Mouse (Mus musculus) intestine, embryonic 14.5 days (tissue): ENCODE data around the gene Mansc1. TPM values are rescaled to one million over a fixed set of nuclear protein-coding genes. Genes with fewer than 3 reads are reported as not detected.

ENCODE experiments used
- ATAC-seq: fragments of 200-750 bp; cut with Nextera tagmentation; replicated peaks from 2 replicates; pipeline ENCODE4 v1.8.0; 2017; ENCODE audit warnings: low read depth, moderate number of reproducible peaks, moderate TSS enrichment, moderate library complexity; ENCODE audit not compliant: low FRiP score, low TSS enrichment
- DNase-seq: peaks from one replicate; pipeline ENCODE4 v3.0.0-alpha.2; 2018; ENCODE audit warnings: low spot score
- H3K27ac ChIP-seq: fragments of 300-500 bp; sonication (generic); 2 replicates; pipeline ENCODE4 v1.5.1; 2014; ENCODE audit warnings: low read depth, mild to moderate bottlenecking, control low read depth
- H3K27me3 ChIP-seq: fragments of 300-500 bp; sonication (generic); replicated peaks from 2 replicates; pipeline ENCODE4 v1.6.1; 2014; ENCODE audit warnings: low read length, control low read depth; ENCODE audit not compliant: control insufficient read depth, insufficient read depth
- H3K36me3 ChIP-seq: fragments of 300-500 bp; sonication (generic); 2 replicates; pipeline ENCODE4 v1.6.1; 2014; ENCODE audit warnings: low read length, control low read depth; ENCODE audit not compliant: control insufficient read depth, insufficient read depth
- H3K4me1 ChIP-seq: fragments of 300-500 bp; sonication (generic); replicated peaks from 2 replicates; pipeline ENCODE4 v1.6.1; 2014; ENCODE audit warnings: low read length, control low read depth, mixed read lengths; ENCODE audit not compliant: control insufficient read depth, insufficient read depth
- H3K4me2 ChIP-seq: fragments of 300-500 bp; sonication (generic); 2 replicates; pipeline ENCODE4 v1.6.1; 2014; ENCODE audit warnings: low read length
- H3K4me3 ChIP-seq: fragments of 300-500 bp; sonication (generic); 2 replicates; pipeline ENCODE4 v1.5.1; 2014; ENCODE audit warnings: low read depth, low read length, control low read depth, mixed read lengths
- H3K9ac ChIP-seq: fragments of 300-500 bp; sonication (generic); 2 replicates; pipeline ENCODE4 v1.6.1; 2014; ENCODE audit warnings: mild to moderate bottlenecking, low read length
- H3K9me3 ChIP-seq: fragments of 300-500 bp; sonication (generic); 2 replicates; pipeline ENCODE4 v1.6.1; 2016; ENCODE audit warnings: low read length, control low read depth; ENCODE audit not compliant: control insufficient read depth
- WGBS: fragments of 180-500 bp; shearing (Covaris S2); extraction: QIAGEN DNeasy Blood & Tissue Kit; methylation state at CpG from one replicate; pipeline ENCODE4 v1.1.7; 2014; 5-methylcytosine and 5-hydroxymethylcytosine counted together
- polyA plus RNA-seq: library from polyadenylated mRNA; unstranded; fragments of >200 nt; fragmentation: Nextera tagmentation; extraction: Ambion mirVana; gene quantifications from 2 replicates; pipeline ENCODE4 v1.2.1, GENCODE M21; 2014

The Mansc1 gene
- polyA plus RNA-seq, 1 experiment from 2014 or later: 6.2 TPM

DNA sequence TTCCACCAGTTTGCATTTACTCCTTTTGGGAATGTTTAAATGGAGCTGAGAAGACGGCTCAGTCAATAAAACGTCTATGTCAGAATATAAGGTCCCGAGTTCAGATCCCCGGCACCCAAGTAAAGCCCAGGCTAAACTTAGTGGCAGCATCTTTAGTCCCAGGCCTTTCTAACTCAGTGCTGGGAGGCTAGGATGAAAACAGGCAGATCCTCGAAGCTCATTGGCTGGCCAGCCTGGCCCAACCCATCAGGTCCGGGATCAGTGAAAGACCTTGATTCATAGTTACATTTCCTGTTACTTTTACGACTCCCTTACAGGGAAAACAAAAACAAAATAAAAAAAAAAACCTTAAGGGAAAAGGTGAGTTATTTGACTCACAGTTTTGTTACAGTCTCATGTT lies 31.2 kb downstream of the Mansc1 start:
- ATAC-seq (no peak), DNase-seq (no peak)
- WGBS: 63% methylated on average over 7 of the region's 7 CpGs
- H3K27me3 ChIP-seq: no peaks in the 10 kb centered on the region
- no peak overlapping the region for H3K9ac ChIP-seq
- no peaks in the 10 kb centered on the region for H3K9me3 ChIP-seq
- no peak overlapping the region for H3K27ac ChIP-seq
- H3K4me1 ChIP-seq: 0 out of 2 replicates have a peak, but pooled peaks cover 5% of the 10 kb centered on the region
- no peak overlapping the region for H3K4me2 ChIP-seq
- no peak overlapping the region for H3K4me3 ChIP-seq
- no peaks in the 10 kb centered on the region for H3K36me3 ChIP-seq

GRCm38 (mm10) chr6:134599239-134599638 lies 33.0 kb downstream of the Mansc1 start:
- Histone ChIP-seq H3K4me2 (no peak overlapping the region), H3K9ac (no peak overlapping the region), H3K36me3 (no peaks in the 10 kb centered on the region), H3K4me1 (0 out of 2 replicates have a peak, but pooled peaks cover 5% of the 10 kb centered on the region), H3K27ac (no peak overlapping the region), H3K4me3 (no peak overlapping the region), H3K27me3 (no peaks in the 10 kb centered on the region), H3K9me3 (no peaks in the 10 kb centered on the region)
- ATAC-seq (no peak), DNase-seq (no peak)
- WGBS: 54% methylated on average over 1 of the region's 1 CpGs

- no peak overlapping the region for H3K4me2 ChIP-seq
- WGBS: 69% methylated on average over 6 of the region's 6 CpGs
- no peak for DNase-seq
- no peaks in the 10 kb centered on the region for H3K36me3 ChIP-seq
- no peaks in the 10 kb centered on the region for H3K27me3 ChIP-seq
- no peak overlapping the region for H3K4me3 ChIP-seq
- H3K4me1 ChIP-seq: 0 out of 2 replicates have a peak, but pooled peaks cover 5% of the 10 kb centered on the region
- no peak overlapping the region for H3K9ac ChIP-seq
- H3K9me3 ChIP-seq: no peaks in the 10 kb centered on the region
- H3K27ac ChIP-seq: no peak overlapping the region
- no peak for ATAC-seq
Observed at GRCm38 (mm10) chr6:134597651-134598229, 34.5 kb downstream of the Mansc1 start.

DNA sequence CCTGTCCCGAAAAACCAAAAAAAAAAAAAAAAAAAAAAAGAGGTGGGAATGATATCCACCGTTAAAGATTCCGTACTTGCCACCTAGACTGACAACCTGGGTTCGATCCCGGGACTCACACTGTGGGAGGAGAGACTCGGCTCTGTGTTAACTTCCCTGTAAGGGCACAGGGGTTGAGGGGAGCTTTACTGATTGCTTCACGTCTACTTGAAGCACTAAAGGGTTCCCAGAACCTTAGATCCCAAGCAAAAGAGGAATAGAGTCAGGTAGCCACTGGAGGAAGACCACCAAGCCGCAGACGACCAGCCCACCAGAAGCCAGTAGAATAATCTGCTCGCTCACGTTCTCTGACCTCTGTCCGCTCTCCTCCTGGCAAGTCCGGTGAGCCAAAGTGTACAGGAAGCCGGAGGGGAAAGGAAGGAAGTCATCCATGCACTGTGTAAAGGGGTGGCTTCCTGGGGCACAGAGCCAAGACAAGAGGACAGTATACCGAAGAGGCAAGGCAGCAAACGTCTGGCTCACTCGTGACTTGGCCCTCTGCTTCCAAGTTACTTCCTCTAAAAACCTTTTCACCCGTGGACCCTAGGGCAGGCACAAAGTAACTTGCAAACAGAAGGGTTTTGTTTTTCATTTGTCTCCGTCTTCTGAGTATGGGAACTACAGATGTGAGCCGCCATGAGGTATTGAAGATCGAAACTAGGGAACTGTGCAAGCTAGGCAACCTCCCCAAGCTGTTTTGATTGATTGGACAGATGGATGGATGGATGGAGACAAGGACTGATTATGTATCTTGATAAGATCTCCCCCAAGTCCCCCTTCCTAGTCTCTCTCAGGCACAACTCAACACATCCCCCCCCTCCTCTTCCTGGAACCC lies 37.5 kb downstream of the Mansc1 start:
- Histone ChIP-seq H3K27ac (no peak overlapping the region), H3K4me2 (no peak overlapping the region), H3K9ac (no peak overlapping the region), H3K36me3 (no peaks in the 10 kb centered on the region), H3K4me3 (no peak overlapping the region), H3K4me1 (no peaks in the 10 kb centered on the region), H3K27me3 (no peaks in the 10 kb centered on the region), H3K9me3 (no peaks in the 10 kb centered on the region)
- 74% methylated on average over 21 of the region's 21 CpGs for WGBS
- no peak for ATAC-seq
- no peak for DNase-seq

DNA sequence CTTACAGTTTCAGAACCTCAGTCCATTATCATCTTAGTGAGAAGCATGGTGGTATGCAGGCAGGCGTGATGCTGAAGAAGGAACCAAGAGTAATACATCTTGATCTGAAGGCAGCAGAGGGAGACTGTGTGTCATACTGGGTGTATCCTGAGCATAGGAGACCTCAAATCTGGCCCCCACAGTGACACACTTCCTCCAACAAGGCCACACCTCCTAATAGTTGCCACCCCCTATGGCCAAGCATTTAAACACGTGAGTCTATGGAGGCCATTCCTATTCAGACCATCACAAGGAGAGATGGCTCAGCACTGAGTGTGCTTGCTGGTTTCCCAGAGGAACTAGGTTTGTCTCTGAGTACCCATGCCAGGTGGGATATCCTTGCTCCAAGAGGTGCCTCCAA lies 40.7 kb downstream of the Mansc1 start:
- Histone ChIP-seq H3K27ac (no peak overlapping the region), H3K9ac (no peak overlapping the region), H3K4me3 (no peak overlapping the region), H3K36me3 (no peaks in the 10 kb centered on the region), H3K4me1 (no peaks in the 10 kb centered on the region), H3K9me3 (no peaks in the 10 kb centered on the region), H3K27me3 (no peaks in the 10 kb centered on the region), H3K4me2 (no peak overlapping the region)
- ATAC-seq (no peak), DNase-seq (no peak)
- 71% methylated on average over 2 of the region's 2 CpGs for WGBS

- no peak overlapping the region for H3K27ac ChIP-seq
- no peak for DNase-seq
- WGBS: 89% methylated on average over 5 of the region's 5 CpGs
- H3K4me3 ChIP-seq: no peak overlapping the region
- H3K9me3 ChIP-seq: no peaks in the 10 kb centered on the region
- H3K9ac ChIP-seq: no peak overlapping the region
- H3K4me2 ChIP-seq: no peak overlapping the region
- ATAC-seq: no peak
- H3K4me1 ChIP-seq: no peaks in the 10 kb centered on the region
- H3K27me3 ChIP-seq: no peaks in the 10 kb centered on the region
- H3K36me3 ChIP-seq: no peaks in the 10 kb centered on the region
Observed at GRCm38 (mm10) chr6:134586241-134586640, 46.0 kb downstream of the Mansc1 start.

- WGBS: 100% methylated on average over 2 of the region's 2 CpGs
- no peak overlapping the region for H3K27ac ChIP-seq
- ATAC-seq: no peak
Observed at GRCm38 (mm10) chr6:134584616-134585015, 47.7 kb downstream of the Mansc1 start.

GRCm38 (mm10) chr6:134582110-134582509 lies 50.2 kb downstream of the Mansc1 start:
- Histone ChIP-seq H3K36me3 (no peaks in the 10 kb centered on the region), H3K4me3 (no peak overlapping the region), H3K9me3 (no peaks in the 10 kb centered on the region), H3K4me1 (no peaks in the 10 kb centered on the region), H3K4me2 (no peak overlapping the region), H3K27ac (no peak overlapping the region), H3K27me3 (no peaks in the 10 kb centered on the region), H3K9ac (no peak overlapping the region)
- DNase-seq (no peak), ATAC-seq (no peak)
- 84% methylated on average over 5 of the region's 5 CpGs for WGBS

More at GRCm38 (mm10) chr6:134584616-134585015, 47.7 kb downstream of the Mansc1 start:
- DNase-seq: no peak
- Histone ChIP-seq H3K9me3 (no peaks in the 10 kb centered on the region), H3K27me3 (no peaks in the 10 kb centered on the region), H3K9ac (no peak overlapping the region), H3K4me2 (no peak overlapping the region), H3K4me1 (no peaks in the 10 kb centered on the region), H3K36me3 (no peaks in the 10 kb centered on the region), H3K4me3 (no peak overlapping the region)
